Mouse (Mus musculus) brown adipose tissue, adult 24 weeks (tissue): ENCODE results near the gene Chl1. TPM values are rescaled to one million over a fixed set of nuclear protein-coding genes. Genes with fewer than 3 reads are reported as not detected.

Experiments
- H3K27ac ChIP-seq: fragments of 200-500 bp; replicated peaks from 2 replicates; pipeline ENCODE4 v1.5.1; 2012; ENCODE audit warnings: low read depth, mild to moderate bottlenecking, low read length
- H3K4me1 ChIP-seq: fragments of 200-500 bp; 2 replicates; pipeline ENCODE4 v1.6.1; 2012; ENCODE audit warnings: low read length, mixed read lengths; ENCODE audit not compliant: control insufficient read depth, insufficient read depth, insufficient read length
- H3K4me3 ChIP-seq: fragments of 200-500 bp; 2 replicates; pipeline ENCODE4 v1.5.1; 2012; ENCODE audit warnings: low read depth, mild to moderate bottlenecking, low read length, moderate library complexity; ENCODE audit not compliant: insufficient read depth
- polyA plus RNA-seq: library from polyadenylated mRNA; stranded (reverse); fragments of >200 nt; gene quantifications from 2 replicates; pipeline ENCODE4 v1.2.4, GENCODE M21; 2012; ENCODE audit not compliant: missing spikeins, insufficient read depth, insufficient read length

Gene Chl1
- 0.33 and 0.48 TPM in 2 replicates for polyA plus RNA-seq

DNA sequence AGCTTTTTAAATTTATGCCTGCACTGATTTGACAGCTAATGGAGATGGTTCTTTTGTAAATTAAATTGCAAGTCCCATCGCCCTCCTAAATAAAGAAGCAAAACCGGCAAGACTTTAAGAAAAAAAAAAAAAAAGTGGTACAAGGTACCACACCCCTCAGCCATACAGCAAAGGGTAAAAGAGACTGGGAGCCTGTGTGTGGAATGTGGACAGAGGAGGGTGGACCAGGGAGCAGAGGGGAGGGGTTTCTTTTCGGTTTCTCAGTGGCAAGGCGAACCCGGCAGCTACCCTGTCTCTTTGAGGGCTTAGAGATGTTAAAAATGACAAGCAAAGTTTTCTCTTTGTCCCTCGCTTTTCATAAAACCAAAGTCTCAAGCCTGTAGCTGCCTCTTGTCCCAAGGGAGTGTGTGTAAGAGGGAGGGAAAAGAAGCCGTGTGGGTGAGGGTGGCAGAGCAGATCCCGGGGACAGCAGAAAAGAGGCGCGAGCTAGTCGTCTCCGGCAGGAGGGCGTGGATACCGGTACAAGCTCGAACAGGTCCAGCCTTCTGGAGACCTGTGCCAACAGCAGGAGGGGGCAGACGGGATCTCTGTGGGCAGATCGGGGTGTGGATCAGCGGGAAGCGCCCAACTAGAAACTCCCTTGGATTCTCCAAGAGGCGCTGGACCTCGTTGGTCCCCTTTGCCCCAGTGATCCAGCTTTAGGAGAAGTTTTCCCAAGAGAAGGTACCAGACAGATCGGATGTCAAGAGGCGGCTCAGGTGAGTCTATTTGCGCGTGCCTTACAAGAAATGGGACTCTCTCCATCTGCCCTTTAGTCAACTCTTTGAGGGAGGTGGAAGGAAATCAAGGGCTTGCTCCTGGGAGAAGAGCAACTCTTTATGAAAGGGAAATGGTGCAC is at the start of gene Chl1:
Chl1 (plus strand) TSS at position 195 of the 898 bp plus-strand sequence.
- Histone ChIP-seq H3K27ac (no peak within 1 kb of the TSS), H3K4me3 (peak within 1 kb of the TSS; percentile 15), H3K4me1 (no peaks in the 10 kb centered on the region)

DNA sequence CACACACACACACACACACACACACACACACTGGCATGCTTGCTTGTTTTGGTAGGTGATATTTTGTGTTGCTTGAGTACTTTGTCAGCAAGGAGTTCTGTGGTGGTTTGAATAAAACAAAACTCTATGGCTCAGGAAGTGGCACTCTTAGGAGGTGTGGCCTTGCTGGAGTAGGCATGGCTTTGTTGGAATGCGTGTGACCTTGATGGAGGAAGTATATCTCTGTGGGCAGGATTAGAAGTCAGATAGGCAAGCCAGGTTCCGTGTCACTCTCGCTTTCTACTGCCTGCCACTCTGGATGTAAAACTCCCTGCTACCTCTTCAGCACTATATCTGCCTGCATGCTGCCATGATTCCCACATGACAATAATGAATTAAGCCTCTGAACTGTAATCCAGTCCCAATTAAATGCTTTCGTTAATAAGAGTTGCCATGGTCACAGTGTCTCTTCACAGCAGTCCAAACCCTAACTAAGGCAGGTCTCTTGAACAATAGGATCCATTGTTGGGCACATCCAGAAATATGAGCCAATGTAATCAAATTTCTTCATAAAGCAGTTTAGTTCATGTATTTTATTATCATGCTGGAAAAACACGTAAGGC is 44.8 kb upstream of the Chl1 start:
- Histone ChIP-seq H3K27ac (no peak overlapping the region), H3K4me3 (no peak overlapping the region), H3K4me1 (no peaks in the 10 kb centered on the region)

DNA sequence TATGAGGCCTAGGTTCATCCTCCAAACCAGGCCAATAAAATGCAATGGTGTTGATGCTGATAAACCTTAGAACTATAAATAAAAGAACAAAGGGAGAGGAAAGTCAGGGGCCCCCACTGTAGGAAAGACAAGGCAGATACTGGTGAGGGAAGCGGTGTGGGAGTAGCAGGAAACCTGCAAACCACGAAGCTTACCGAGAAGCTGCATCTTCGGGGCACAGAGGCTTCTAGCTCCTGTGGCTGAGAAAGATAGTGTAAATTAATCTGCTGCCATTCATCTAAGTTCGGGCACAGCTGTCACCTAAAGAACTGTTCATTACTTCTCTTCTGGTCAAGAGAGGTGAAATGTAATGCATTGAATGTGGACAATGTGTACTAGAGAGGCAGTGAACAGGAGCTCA is 37.1 kb upstream of the Chl1 start:
- Histone ChIP-seq H3K4me1 (no peaks in the 10 kb centered on the region), H3K27ac (no peak overlapping the region), H3K4me3 (no peak overlapping the region)

GRCm38 (mm10) chr6:103487199-103487598 is 23.2 kb upstream of the Chl1 start:
- H3K4me3 ChIP-seq: no peak overlapping the region
- no peak overlapping the region for H3K27ac ChIP-seq
- no peaks in the 10 kb centered on the region for H3K4me1 ChIP-seq

DNA sequence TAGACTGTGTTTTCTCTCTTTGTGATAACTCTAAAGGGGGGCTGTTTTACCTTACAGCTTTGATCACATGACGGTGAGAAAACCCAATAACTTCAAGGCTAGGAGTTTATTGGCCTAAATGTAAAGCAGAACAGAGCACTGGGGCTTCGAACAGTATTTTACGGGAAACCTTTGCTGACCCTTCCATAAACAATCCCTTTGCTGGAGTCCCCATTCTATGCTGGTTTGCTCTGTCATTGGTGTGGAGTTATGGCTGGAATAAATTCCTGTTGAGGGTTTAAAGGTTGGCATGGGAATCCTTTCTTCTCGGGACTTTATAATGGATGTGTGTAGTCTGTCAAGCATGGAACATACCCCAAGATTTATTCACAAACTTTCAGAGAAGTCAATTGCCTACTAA is 12.0 kb upstream of the Chl1 start:
- H3K27ac ChIP-seq: no peak overlapping the region
- no peak overlapping the region for H3K4me3 ChIP-seq
- no peaks in the 10 kb centered on the region for H3K4me1 ChIP-seq

GRCm38 (mm10) chr6:103504065-103504464 is 6.3 kb upstream of the Chl1 start:
- no peak overlapping the region for H3K27ac ChIP-seq
- H3K4me3 ChIP-seq: no peak overlapping the region
- no peaks in the 10 kb centered on the region for H3K4me1 ChIP-seq

- no peak overlapping the region for H3K27ac ChIP-seq
- H3K4me3 ChIP-seq: no peak overlapping the region
- H3K4me1 ChIP-seq: no peaks in the 10 kb centered on the region
Measured at GRCm38 (mm10) chr6:103507751-103508575, 2.4 kb upstream of the Chl1 start.

GRCm38 (mm10) chr6:103509596-103509995 is 790 bp upstream of the Chl1 start:
- H3K27ac ChIP-seq: no peak overlapping the region
- no peak overlapping the region for H3K4me3 ChIP-seq
- H3K4me1 ChIP-seq: no peaks in the 10 kb centered on the region

DNA sequence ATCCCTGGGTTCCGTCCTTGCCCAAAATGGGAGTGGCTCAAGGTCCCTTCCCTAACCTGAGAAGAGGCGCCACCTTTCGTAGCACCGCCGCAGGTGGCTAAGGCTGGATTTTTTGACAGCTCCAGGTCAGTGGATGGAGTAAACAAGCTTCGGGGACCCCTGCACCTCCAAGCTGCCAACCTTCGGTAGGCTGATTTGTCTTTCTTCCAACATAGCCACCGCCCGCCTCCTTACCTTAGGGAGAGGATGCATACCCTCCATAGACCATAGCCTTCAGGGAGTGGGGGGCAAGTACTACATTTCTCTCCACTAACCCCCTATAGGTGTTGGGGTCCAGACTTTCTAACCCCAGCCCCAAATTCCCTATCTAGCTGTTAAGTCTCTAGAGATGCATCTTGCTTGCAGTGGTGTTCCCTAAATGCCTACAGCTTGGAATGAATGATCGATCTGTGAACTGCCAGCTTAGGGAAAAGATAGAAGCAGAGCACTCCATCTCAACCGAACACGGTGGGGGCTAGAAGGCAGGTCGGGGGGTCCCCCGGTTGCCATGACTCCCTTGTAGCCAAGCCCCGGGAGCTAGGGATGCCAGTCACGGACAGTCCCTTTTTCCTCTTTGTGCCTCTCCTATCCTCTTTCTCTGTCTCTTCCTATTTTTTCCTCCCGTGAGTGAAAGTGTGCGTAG is 1.0 kb downstream of the Chl1 start:
- peak overlapping the region; percentile 8; the same call in 1 of the 2 replicates for H3K4me3 ChIP-seq
- no peak overlapping the region for H3K27ac ChIP-seq
- no peaks in the 10 kb centered on the region for H3K4me1 ChIP-seq

DNA sequence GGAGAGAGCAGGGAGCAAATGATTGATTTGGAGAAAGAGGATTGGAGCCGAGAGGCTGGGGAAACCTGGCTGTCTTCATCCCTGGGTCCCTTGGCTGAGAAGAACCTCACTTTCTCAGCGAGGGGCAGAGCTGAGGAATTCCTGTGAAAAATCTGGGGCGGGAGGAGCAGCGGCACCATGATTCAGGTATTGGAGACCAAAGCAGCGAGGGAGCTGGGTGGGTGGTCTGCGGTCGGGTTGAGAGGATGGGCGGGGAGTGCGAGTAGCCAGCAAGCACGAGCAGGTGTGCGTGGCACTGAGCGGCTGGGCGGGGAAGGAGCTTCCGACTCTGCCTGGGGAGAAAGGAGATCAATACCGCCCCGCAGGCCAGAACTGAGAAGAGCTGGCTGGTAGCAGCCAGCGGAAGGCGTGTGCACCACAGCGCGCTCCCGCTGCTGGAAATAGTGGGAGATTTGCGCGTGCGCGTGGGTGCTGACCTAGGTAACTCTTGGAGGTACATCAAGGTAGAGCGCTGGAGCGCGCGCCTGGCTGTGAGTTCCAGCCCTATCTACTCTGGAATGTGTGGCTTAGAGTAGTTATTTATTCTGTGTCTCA is 1.7 kb downstream of the Chl1 start:
- no peak overlapping the region for H3K27ac ChIP-seq
- H3K4me3 ChIP-seq: peak overlapping the region; percentile 8; the same call in 1 of the 2 replicates
- H3K4me1 ChIP-seq: no peaks in the 10 kb centered on the region

- Histone ChIP-seq H3K4me3 (no peak overlapping the region), H3K4me1 (no peaks in the 10 kb centered on the region), H3K27ac (no peak overlapping the region)
Measured at GRCm38 (mm10) chr6:103512911-103513321, 2.5 kb downstream of the Chl1 start.

DNA sequence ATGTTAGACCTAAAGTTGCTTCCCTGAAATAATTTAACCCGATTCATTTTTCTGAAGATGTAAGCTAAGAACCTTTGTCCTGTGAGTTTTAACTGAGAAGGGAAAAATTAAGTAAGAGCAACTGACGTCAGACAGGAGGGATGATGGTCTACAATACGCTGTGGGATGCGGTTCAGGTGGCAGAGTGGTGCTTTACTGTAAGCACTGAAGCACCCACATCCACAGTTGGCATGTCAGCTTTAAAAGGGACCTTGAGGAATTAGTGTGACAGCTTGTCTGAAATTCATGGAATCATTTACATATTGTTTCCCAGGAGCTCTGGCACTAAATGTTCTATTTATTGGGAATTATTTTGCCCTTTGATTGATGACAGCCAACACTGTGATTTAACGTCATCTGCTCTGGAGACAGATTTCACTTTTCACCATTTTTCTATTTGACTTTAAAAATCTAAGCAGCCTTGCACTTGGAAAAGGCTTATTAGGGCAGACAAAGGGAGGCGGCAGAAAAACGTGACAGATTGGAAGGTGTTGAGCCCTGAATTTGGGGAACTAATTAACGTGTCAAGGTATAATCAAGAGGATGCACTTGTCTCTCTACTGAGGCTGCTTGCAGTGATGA is 3.3 kb downstream of the Chl1 start:
- no peak overlapping the region for H3K4me3 ChIP-seq
- H3K27ac ChIP-seq: no peak overlapping the region
- H3K4me1 ChIP-seq: no peaks in the 10 kb centered on the region

DNA sequence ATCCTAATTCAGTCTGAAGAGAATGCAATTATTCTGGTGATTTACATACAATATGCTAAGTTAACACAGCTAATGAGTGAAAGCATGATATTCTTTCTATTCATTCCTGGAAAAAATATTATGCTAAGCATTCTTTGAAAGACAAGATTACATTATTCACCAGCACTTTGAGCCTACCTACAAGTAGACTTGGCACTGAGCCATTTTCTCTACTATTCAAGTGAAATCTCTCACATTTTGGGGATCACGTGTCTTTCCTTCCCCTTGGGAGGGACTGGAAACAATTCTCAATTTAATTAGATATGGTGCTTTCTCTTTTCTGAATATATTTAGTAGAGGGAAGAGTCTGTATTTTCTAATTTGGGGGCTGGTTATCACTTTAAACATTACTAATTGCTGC is 4.0 kb downstream of the Chl1 start:
- no peaks in the 10 kb centered on the region for H3K4me1 ChIP-seq
- H3K27ac ChIP-seq: no peak overlapping the region
- H3K4me3 ChIP-seq: no peak overlapping the region

- H3K4me1 ChIP-seq: no peaks in the 10 kb centered on the region
- H3K4me3 ChIP-seq: no peak overlapping the region
Measured at GRCm38 (mm10) chr6:103514756-103515155, 4.4 kb downstream of the Chl1 start.

More at GRCm38 (mm10) chr6:103514756-103515155, 4.4 kb downstream of the Chl1 start:
- H3K27ac ChIP-seq: no peak overlapping the region
